17 mouse cellular contexts compared by ENCODE assay signal in the genomic region with DNA sequence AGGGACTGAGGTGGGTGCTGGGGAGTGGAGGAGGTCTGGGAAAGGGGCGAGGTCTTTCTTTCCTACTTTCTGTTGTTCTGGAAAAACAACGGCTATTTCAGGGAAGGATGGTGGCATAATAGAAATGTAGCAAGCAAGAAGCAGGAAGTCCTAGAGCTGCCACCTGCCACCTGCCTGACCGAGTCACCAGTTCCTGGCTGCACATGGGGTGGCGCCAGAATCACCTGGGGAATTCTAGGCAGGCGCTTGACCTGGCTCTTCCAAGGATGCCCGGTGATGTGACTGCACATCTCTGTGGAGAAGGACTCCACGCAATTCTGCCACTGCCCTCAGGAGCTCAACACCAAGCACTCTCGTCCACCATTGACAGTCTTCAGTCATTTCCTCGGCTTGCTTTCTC. TPM values are rescaled to one million over a fixed set of nuclear protein-coding genes. Genes with fewer than 3 reads are reported as not detected.
DNase-seq lines count a peak whose midpoint lies in the region; ATAC-seq and TF ChIP-seq lines count a peak whose summit lies in the region.
"Had no signal": no experiment of that assay in that cellular context is flagged by ENCODE, and none has a peak within 500 bp of the region (broad histone marks: within the 10 kb centered on the region; RNA-seq: fewer than 3 reads in every experiment).

No protein-coding gene starts in this region.

- H3K4me1 ChIP-seq in hindbrain, embryonic 15.5 days (replicated peaks) = peaks cover 38% of the 10 kb centered on the region
- H3K4me1 ChIP-seq in hindbrain, embryonic 13.5 days (replicated peaks) = peaks cover 48% of the 10 kb centered on the region
- peaks cover 31% of the 10 kb centered on the region for H3K4me1 ChIP-seq in lung, embryonic 14.5 days (ENCODE audit: insufficient read depth)
- H3K4me1 ChIP-seq in ES-Bruce4 (ENCODE audit: control insufficient read depth, insufficient read depth, low read length) = peaks cover 39% of the 10 kb centered on the region
- peaks cover 97% of the 10 kb centered on the region for H3K4me1 ChIP-seq in limb, embryonic 15.5 days

- WGBS in hindbrain, embryonic 15.5 days = 93% methylated on average over 9 of the region's 9 CpGs
- WGBS in hindbrain, embryonic 13.5 days = 90% methylated on average over 9 of the region's 9 CpGs
- WGBS in lung, embryonic 14.5 days = 85% methylated on average over 9 of the region's 9 CpGs
- 85% methylated on average over 9 of the region's 9 CpGs for WGBS in limb, embryonic 15.5 days

- H3K4me2 ChIP-seq in hindbrain, embryonic 15.5 days = no peak overlapping the region
- no peak overlapping the region for H3K4me2 ChIP-seq in hindbrain, embryonic 13.5 days
- no peak overlapping the region for H3K4me2 ChIP-seq in lung, embryonic 14.5 days
- H3K4me2 ChIP-seq in limb, embryonic 15.5 days = no peak overlapping the region
- H3K4me2 ChIP-seq: forebrain, embryonic 13.5 days; heart, embryonic 13.5 days; hindbrain, embryonic 14.5 days; liver, embryonic 13.5 days; midbrain, embryonic 12.5 days had no signal

- no peaks in the 10 kb centered on the region for H3K9me3 ChIP-seq in hindbrain, embryonic 15.5 days
- H3K9me3 ChIP-seq in hindbrain, embryonic 13.5 days = no peaks in the 10 kb centered on the region
- no peaks in the 10 kb centered on the region for H3K9me3 ChIP-seq in lung, embryonic 14.5 days (ENCODE audit: low read depth, low read length)
- no peaks in the 10 kb centered on the region for H3K9me3 ChIP-seq in ES-Bruce4 (replicated peaks; ENCODE audit: control insufficient read depth, insufficient read depth, low read length, poor library complexity, severe bottlenecking)
- no peaks in the 10 kb centered on the region for H3K9me3 ChIP-seq in limb, embryonic 15.5 days
- H3K9me3 ChIP-seq: forebrain, embryonic 13.5 days; heart, embryonic 13.5 days; liver, embryonic 13.5 days; midbrain, embryonic 12.5 days had no signal

- TF ChIP-seq POLR2A in ES-Bruce4 (IDR thresholded peaks at IDR 0.05; ENCODE audit: insufficient read depth, low read length) = no peak

- H3K27ac ChIP-seq in hindbrain, embryonic 15.5 days (replicated peaks) = 0 out of 2 replicates have a peak overlapping the region, but pooled peaks have one; percentile 3
- H3K27ac ChIP-seq in hindbrain, embryonic 13.5 days = no peak overlapping the region
- H3K27ac ChIP-seq in lung, embryonic 14.5 days (ENCODE audit: low read depth) = peak overlapping the region; percentile 58; the same call in 1 of the 2 replicates
- H3K27ac ChIP-seq in ES-Bruce4 (ENCODE audit: insufficient read depth, low read length) = peak overlapping the region; percentile 55
- H3K27ac ChIP-seq in limb, embryonic 15.5 days = peak overlapping the region; percentile 72; the same call in 1 of the 2 replicates
- H3K27ac ChIP-seq: forebrain, embryonic 13.5 days; heart, embryonic 13.5 days; midbrain, embryonic 12.5 days had no signal

- no peaks in the 10 kb centered on the region for H3K36me3 ChIP-seq in hindbrain, embryonic 15.5 days
- no peaks in the 10 kb centered on the region for H3K36me3 ChIP-seq in hindbrain, embryonic 13.5 days
- H3K36me3 ChIP-seq in lung, embryonic 14.5 days (ENCODE audit: insufficient read depth) = 0 out of 2 replicates have a peak, but pooled peaks cover 3% of the 10 kb centered on the region
- H3K36me3 ChIP-seq in ES-Bruce4 (ENCODE audit: control insufficient read depth, insufficient read depth, low read length, poor library complexity, severe bottlenecking) = peaks cover 3% of the 10 kb centered on the region; the same call in 1 of the 2 replicates
- no peaks in the 10 kb centered on the region for H3K36me3 ChIP-seq in limb, embryonic 15.5 days
- H3K36me3 ChIP-seq: heart, embryonic 13.5 days; liver, embryonic 13.5 days; midbrain, embryonic 12.5 days had no signal

- no peak for TF ChIP-seq CTCF in lung, embryonic 14.5 days (IDR thresholded peaks at IDR 0.05; ENCODE audit: low read depth)
- no peak for TF ChIP-seq CTCF in ES-Bruce4 (IDR thresholded peaks at IDR 0.05; ENCODE audit: low read depth, low read length)

- no peak for DNase-seq in lung, embryonic 14.5 days
- DNase-seq in lung, adult 18-20 months = no peak
- no peak for DNase-seq in urinary bladder, adult 18-20 months (ENCODE audit: low spot score in 2 of 2)
- no peak for DNase-seq in adrenal gland, adult 8-10 months
- DNase-seq: cerebellum, adult 9-10 months; gastrocnemius, postnatal 10 days; liver, embryonic 13.5 days; right cerebral cortex, adult 18-20 months; thymus, postnatal 4 days had no signal

- TF ChIP-seq EP300 in ES-Bruce4 (IDR thresholded peaks at IDR 0.05; ENCODE audit: insufficient read depth, low read depth, low read length) = peak; percentile 59

- H3K4me3 ChIP-seq in hindbrain, embryonic 15.5 days = no peak overlapping the region
- no peak overlapping the region for H3K4me3 ChIP-seq in hindbrain, embryonic 13.5 days
- H3K4me3 ChIP-seq in lung, embryonic 14.5 days (ENCODE audit: low read depth, low read length) = no peak overlapping the region
- H3K4me3 ChIP-seq in ES-Bruce4 (ENCODE audit: low read depth, low read length) = no peak overlapping the region
- H3K4me3 ChIP-seq in limb, embryonic 15.5 days = no peak overlapping the region
- H3K4me3 ChIP-seq: forebrain, embryonic 13.5 days; heart, embryonic 13.5 days; liver, embryonic 13.5 days; midbrain, embryonic 12.5 days had no signal

- H3K27me3 ChIP-seq in hindbrain, embryonic 15.5 days = no peaks in the 10 kb centered on the region
- H3K27me3 ChIP-seq in hindbrain, embryonic 13.5 days = no peaks in the 10 kb centered on the region
- H3K27me3 ChIP-seq in lung, embryonic 14.5 days (ENCODE audit: insufficient read depth, low read length) = no peaks in the 10 kb centered on the region
- H3K27me3 ChIP-seq in ES-Bruce4 (ENCODE audit: control insufficient read depth, insufficient read depth, low read length, poor library complexity, severe bottlenecking) = no peaks in the 10 kb centered on the region
- no peaks in the 10 kb centered on the region for H3K27me3 ChIP-seq in limb, embryonic 15.5 days
- H3K27me3 ChIP-seq: forebrain, embryonic 13.5 days; liver, embryonic 13.5 days; midbrain, embryonic 12.5 days had no signal

- H3K9ac ChIP-seq in hindbrain, embryonic 15.5 days = no peak overlapping the region
- H3K9ac ChIP-seq in hindbrain, embryonic 13.5 days = no peak overlapping the region
- H3K9ac ChIP-seq in lung, embryonic 14.5 days = no peak overlapping the region
- H3K9ac ChIP-seq in ES-Bruce4 (ENCODE audit: low read depth, poor library complexity, severe bottlenecking) = no peak overlapping the region
- no peak overlapping the region for H3K9ac ChIP-seq in limb, embryonic 15.5 days
- H3K9ac ChIP-seq: forebrain, embryonic 13.5 days; heart, embryonic 13.5 days; hindbrain, embryonic 14.5 days; liver, embryonic 13.5 days; midbrain, embryonic 12.5 days had no signal

- no peak for ATAC-seq in hindbrain, embryonic 15.5 days (ENCODE audit: low FRiP score, low read depth)
- no peak for ATAC-seq in hindbrain, embryonic 13.5 days (ENCODE audit: low FRiP score)
- no peak for ATAC-seq in lung, embryonic 14.5 days (ENCODE audit: insufficient read depth)
- ATAC-seq in limb, embryonic 15.5 days (ENCODE audit: insufficient number of reproducible peaks, low FRiP score, low TSS enrichment, low read depth) = no peak
- ATAC-seq: forebrain, embryonic 13.5 days had no signal

RNA-seq across cellular contexts. Expression of a gene that starts 15.2 kb away (rescaled TPM):
- 108 TPM in 2 replicates for polyA plus RNA-seq in hindbrain, embryonic 15.5 days (2015; fragmentation: Nextera tagmentation; extraction: Ambion mirVana)
- 57.8 and 63.4 TPM in 2 replicates for polyA plus RNA-seq in hindbrain, embryonic 13.5 days (2015; fragmentation: Nextera tagmentation; extraction: Ambion mirVana)
- 128 TPM in 2 replicates for polyA plus RNA-seq in lung, embryonic 14.5 days (2014; fragmentation: Nextera tagmentation; extraction: Ambion mirVana)
- 417 and 439 TPM in 2 replicates for polyA plus RNA-seq in ES-Bruce4 (2011; ENCODE audit: insufficient read depth, insufficient read length, low read depth, missing spikeins)
- 490 and 511 TPM in 2 replicates for polyA plus RNA-seq in limb, embryonic 15.5 days (2015; fragmentation: Nextera tagmentation; extraction: Ambion mirVana)
- total RNA-seq in adrenal gland, adult 8-10 months (2022) = 100 to 1,000 TPM; 108 to 171 (median 144) TPM
